Mouse (Mus musculus): ENCODE measurements at regions not wholly inside any gene's neighbourhood (a gene's known extent, or its start where the extent isn't known, plus 50 kb on each side); places are given as distances from the start of the nearest gene placed in this dataset.
A peak's percentile ranks its signal among the peaks of the same experiment; 100 is the strongest.

DNA sequence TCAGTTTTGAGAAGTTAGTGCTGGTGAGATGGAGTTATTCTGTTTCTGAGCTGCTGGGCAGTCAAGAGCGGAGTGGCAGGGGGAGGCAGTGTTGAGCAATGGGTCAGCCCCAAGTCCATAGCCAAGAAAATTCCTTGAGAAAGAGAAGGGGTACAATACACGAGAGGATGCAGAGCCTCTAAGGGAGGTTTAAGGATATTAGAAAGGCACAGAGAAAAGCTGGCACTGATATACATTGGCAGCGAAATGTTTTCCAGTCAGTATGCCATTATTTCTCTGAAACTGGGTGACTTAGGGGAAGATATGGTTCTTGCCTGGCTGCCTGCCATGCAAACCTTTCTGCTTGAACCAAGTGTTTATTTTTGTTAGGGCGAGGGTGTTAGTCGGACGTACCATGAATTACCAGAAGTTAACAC, 56.6 kb upstream of the Commd8 start:
- Histone ChIP-seq H3K9me3 (ENCODE audit: low read length) (no peaks in the 10 kb centered on the region), H3K36me3 (ENCODE audit: insufficient read depth, low read length) (0 out of 2 replicates have a peak, but pooled peaks cover 4% of the 10 kb centered on the region), H3K4me3 (replicated peaks; ENCODE audit: low read length) (peak overlapping the region; percentile 35; the same call in 1 of the 2 replicates), H3K27me3 (ENCODE audit: insufficient read depth, low read length) (no peaks in the 10 kb centered on the region), H3K4me1 (replicated peaks; ENCODE audit: low read depth, low read length) (peaks cover 22% of the 10 kb centered on the region)
- TF ChIP-seq NANOG (IDR thresholded peaks at IDR 0.05; ENCODE audit: borderline replicate concordance, low read length) = no peak

DNA sequence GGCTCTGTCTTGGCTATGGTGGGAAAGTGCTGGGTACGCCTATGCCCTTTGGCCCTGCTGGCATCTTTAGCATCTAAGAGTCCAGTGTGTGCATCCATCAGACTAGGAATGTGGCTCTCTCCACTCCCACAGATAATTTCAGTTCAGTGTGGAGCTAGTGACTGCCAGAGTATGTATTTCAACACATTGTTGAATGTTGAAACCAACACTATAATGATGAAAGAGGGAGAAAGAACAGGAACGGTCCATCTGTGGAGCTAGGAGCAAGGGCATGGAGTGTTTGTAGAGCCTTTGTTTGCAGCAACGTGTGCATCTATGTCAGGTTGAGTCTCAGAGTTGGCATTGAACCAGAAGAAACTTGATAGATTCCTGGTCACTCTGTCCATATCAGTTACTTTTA, 54.9 kb upstream of the Commd8 start:
- Histone ChIP-seq H3K9me3 (ENCODE audit: low read length) (no peaks in the 10 kb centered on the region), H3K27me3 (ENCODE audit: insufficient read depth, low read length) (no peaks in the 10 kb centered on the region), H3K4me1 (replicated peaks; ENCODE audit: low read depth, low read length) (peaks cover 22% of the 10 kb centered on the region), H3K4me3 (replicated peaks; ENCODE audit: low read length) (no peak overlapping the region), H3K36me3 (ENCODE audit: insufficient read depth, low read length) (0 out of 2 replicates have a peak, but pooled peaks cover under 1% of the 10 kb centered on the region)
- no peak for TF ChIP-seq NANOG (IDR thresholded peaks at IDR 0.05; ENCODE audit: borderline replicate concordance, low read length)
- no peak for TF ChIP-seq CTCF (conservative IDR thresholded peaks at IDR 0.05; ENCODE audit: low read length)
- no peak for TF ChIP-seq POU5F1 (IDR thresholded peaks at IDR 0.05; ENCODE audit: borderline replicate concordance, low read length)

DNA sequence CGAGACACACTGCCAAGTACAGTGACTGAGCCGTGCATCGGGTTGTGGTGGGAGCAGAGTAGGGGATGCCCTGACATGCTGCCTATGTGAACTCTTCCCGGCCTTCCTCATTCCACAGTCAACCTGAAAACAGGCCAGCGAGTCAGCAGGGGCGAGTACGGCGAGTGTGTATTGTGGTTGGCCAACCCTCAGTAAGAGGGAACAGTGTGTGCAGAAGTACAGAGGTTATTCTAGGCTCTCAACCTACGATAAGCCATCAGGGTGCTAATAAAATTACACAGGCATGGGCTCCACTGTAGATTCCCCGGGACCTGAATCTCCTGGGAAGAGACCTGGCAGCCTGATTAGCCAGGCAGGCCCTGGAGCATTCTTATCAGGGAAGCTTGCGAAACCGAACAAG, 51.7 kb upstream of the Commd8 start:
- TF ChIP-seq CTCF (conservative IDR thresholded peaks at IDR 0.05; ENCODE audit: low read length) (no peak), POU5F1 (IDR thresholded peaks at IDR 0.05; ENCODE audit: borderline replicate concordance, low read length) (no peak), NANOG (IDR thresholded peaks at IDR 0.05; ENCODE audit: borderline replicate concordance, low read length) (no peak)
- no peaks in the 10 kb centered on the region for H3K9me3 ChIP-seq (ENCODE audit: low read length)
- peaks cover 7% of the 10 kb centered on the region for H3K4me1 ChIP-seq (replicated peaks; ENCODE audit: low read depth, low read length)
- H3K4me3 ChIP-seq (replicated peaks; ENCODE audit: low read length) = no peak overlapping the region
- H3K36me3 ChIP-seq (ENCODE audit: insufficient read depth, low read length) = no peaks in the 10 kb centered on the region
- H3K27me3 ChIP-seq (ENCODE audit: insufficient read depth, low read length) = no peaks in the 10 kb centered on the region

DNA sequence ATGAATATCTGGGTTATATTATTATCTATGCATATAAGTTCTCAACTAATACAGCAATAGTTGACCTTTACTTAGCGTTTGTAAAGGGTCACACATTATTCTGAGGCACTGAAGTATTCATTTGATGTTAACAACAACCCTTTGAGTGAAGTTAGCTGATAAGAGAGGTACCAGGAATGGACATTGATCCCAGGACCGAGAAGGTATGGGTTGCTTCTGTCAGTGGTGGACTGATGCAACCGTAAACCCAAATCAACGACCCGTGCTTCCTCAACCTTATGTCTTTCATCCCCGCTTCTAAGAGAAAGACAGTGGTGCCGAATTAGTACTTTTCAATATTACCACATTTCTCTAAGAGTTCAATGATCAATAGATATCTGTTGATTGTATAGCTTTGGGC, 51.3 kb upstream of the Commd8 start:
- no peaks in the 10 kb centered on the region for H3K27me3 ChIP-seq (ENCODE audit: insufficient read depth, low read length)
- H3K4me1 ChIP-seq (replicated peaks; ENCODE audit: low read depth, low read length) = peaks cover 2% of the 10 kb centered on the region
- TF ChIP-seq CTCF (conservative IDR thresholded peaks at IDR 0.05; ENCODE audit: low read length) (no peak), POU5F1 (IDR thresholded peaks at IDR 0.05; ENCODE audit: borderline replicate concordance, low read length) (no peak), NANOG (IDR thresholded peaks at IDR 0.05; ENCODE audit: borderline replicate concordance, low read length) (no peak)
- H3K4me3 ChIP-seq (replicated peaks; ENCODE audit: low read length) = no peak overlapping the region
- H3K9me3 ChIP-seq (ENCODE audit: low read length) = no peaks in the 10 kb centered on the region
- H3K36me3 ChIP-seq (ENCODE audit: insufficient read depth, low read length) = peaks cover 3% of the 10 kb centered on the region; the same call in 1 of the 2 replicates
